Mouse (Mus musculus): Measurements from ENCODE around the gene Aicda.
A peak's percentile ranks its signal among the peaks of the same experiment; 100 is the strongest.
"Not testable (repeated sequence)": the region's sequence is repeated elsewhere in the genome, so short reads cannot be mapped to it uniquely, and the experiment has no call there.

Aicda gene

DNA sequence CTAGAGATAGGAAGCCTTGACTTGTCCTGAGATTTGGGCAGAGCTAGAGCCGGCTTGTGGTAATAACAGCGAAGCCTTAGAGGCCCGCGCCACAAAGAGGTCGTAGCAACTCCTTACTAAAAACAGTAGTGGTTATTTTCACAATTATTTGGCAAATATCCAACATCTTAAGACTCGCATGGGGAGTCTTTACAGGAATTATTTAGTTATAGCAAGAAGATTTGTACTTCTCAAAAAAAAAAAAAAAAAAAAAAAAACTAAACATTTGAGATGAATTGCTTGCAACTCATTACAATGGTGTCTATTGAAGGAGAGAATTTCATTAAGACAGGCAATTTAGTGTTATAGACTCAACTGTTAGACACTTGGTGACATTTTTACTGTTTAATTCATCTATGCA is 501 bp downstream of the Aicda start:
- DNase-seq (ENCODE audit: low read depth, low spot score): no peak

DNA sequence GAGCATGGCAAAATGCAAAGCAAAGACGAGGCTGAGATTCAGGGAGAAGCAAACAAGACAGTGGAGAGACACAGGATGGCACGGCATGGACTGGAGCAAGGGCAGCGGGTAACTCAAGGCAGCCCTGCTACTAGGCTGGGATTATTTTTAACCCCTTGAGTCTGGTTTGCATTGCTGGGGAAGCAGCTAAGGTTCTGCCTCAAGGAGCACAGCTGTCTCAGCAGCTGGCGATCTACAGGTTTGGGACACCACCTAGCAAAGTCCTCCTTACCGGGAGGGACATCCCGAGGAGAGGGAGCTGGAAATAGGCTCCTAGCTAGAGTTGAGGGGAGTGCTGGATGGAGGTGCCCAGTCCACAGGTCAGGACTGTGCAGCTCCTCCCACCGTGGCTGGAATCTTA is 1.7 kb downstream of the Aicda start:
- no peak for DNase-seq (ENCODE audit: low read depth, low spot score)

DNA sequence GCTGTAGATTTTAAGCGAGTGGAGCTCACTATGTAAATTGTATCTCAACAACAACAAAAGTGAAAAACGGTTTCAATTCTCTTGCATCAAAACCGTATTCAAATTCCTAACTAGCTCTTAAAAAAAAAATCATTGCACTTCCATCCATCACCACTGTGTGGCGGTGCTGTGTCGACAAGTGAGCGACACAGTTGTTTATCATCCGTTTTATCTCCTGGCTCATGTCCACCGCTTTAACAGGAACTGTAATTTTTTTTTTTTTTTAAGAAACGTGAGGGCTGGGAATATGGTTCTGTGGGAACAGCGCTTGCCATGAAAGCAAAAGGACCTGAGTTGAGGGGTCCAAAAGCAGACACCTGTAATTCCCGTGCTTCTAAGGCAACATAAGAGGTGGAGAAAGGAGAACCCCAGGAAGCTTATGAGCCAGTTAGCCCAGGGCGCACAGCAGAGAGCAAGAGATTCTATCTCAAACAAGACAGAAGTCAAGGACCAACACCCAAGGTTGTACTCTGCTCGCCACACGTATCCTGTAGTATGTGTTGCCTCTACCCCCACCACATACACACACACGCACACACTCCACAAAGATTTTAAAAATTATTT is 3.5 kb downstream of the Aicda start:
- peak; percentile 42 for DNase-seq (ENCODE audit: low read depth, low spot score)

- DNase-seq (ENCODE audit: low read depth, low spot score): peak; percentile 90
These were observed 6.8 kb downstream of the Aicda start for GRCm38 (mm10) chr6:122560427-122560826.

DNA sequence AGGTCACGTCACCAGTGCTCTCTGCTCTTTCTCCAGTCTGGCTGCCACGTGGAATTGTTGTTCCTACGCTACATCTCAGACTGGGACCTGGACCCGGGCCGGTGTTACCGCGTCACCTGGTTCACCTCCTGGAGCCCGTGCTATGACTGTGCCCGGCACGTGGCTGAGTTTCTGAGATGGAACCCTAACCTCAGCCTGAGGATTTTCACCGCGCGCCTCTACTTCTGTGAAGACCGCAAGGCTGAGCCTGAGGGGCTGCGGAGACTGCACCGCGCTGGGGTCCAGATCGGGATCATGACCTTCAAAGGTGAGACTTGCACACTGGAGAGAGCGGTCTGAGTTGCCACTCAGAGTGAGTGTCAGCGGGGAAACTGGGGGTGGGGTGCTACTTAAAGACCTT is 7.4 kb downstream of the Aicda start:
- no peak for DNase-seq (ENCODE audit: low read depth, low spot score)

DNA sequence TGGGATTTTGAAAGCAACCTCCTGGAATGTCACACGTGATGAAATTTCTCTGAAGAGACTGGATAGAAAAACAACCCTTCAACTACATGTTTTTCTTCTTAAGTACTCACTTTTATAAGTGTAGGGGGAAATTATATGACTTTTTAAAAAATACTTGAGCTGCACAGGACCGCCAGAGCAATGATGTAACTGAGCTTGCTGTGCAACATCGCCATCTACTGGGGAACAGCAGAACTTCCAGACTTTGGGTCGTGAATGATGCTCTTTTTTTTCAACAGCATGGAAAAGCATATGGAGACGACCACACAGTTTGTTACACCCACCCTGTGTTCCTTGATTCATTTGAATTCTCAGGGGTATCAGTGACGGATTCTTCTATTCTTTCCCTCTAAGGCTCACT is 8.9 kb downstream of the Aicda start:
- peak; percentile 81 for DNase-seq (ENCODE audit: low read depth, low spot score)

GRCm38 (mm10) chr6:122565070-122565784 is 11.6 kb downstream of the Aicda start:
- DNase-seq (ENCODE audit: low read depth, low spot score): no peak

DNA sequence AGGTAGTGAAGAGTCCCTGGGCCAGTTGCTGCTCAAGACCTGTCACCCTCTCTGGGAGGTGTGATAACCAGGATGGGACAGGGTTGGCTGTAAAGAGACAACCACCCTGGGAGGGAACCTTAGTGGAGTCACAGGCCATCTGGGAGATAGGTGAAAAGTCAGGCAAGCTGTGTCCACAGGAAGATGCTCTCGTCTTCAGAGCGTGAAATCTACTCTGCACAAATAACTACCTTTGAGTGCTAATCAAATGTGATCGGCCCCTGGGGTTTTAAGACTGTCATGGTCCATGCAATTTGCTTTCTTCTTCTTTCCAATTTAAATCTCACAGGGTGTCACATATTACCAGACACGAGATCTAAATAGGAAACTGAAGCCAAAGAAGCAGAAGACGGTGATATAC is 15.5 kb downstream of the Aicda start:
- no peak for DNase-seq (ENCODE audit: low read depth, low spot score)

DNA sequence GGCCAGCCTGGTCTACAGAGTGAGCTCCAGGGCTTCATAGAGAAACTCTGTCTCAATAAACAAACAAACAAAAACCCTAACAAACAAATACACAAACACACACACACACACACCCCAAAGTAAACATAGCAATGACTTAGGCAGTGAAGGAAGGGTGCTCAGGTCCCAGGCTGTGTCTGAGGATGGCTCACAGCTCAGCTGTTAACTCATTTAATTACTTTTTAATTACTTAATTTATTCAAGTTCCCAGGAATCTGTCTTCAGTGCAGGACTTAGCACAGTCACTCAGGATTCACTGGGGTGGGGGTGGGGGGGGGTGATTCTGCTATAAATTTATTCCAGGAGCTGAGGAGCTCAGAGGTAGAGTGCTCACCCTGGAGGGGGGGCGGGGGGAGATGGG is 16.2 kb downstream of the Aicda start:
- DNase-seq (ENCODE audit: low read depth, low spot score): no peak

GRCm38 (mm10) chr6:122570695-122571616 is 17.4 kb downstream of the Aicda start:
- no peak for DNase-seq (ENCODE audit: low read depth, low spot score)

DNA sequence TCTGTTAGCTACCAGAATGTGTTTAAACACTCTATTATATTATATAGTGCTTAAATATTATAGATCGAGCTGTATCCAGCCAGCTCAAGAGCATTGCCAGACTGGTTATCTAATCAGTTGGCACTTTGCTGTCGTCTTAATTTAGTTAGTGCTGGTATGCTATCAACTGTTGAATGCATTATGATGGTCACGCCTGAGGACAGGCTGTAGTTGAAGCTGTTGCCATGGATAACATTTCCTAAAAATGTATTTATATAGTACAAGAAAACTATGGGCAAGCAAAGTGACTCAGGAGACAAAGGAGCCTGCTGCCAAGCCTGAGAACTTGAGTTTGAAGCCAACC is 18.0 kb downstream of the Aicda start:
- DNase-seq (ENCODE audit: low read depth, low spot score): no peak

DNA sequence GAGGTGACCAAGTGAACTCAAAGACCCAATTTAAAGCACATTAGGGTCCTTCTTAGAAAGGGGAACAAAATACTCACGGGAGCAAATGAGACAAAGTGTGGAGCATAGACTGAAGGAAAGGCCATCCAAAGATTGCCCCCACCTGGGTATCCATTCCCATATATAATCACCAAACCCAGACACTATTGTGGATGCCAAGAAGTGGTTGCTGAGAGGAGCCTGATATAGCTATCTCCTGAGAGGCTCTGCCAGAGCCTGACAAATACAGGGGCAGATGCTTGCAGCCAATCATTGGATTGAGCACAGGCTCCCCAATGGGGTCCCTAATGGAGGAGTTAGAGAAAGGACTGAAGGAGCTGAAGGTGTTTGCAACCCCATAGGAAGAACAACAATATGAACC is 21.4 kb downstream of the Aicda start:
- DNase-seq (ENCODE audit: low read depth, low spot score): not testable (repeated sequence)

GRCm38 (mm10) chr6:122577030-122577429 is 23.4 kb downstream of the Aicda start:
- no peak for DNase-seq (ENCODE audit: low read depth, low spot score)

DNA sequence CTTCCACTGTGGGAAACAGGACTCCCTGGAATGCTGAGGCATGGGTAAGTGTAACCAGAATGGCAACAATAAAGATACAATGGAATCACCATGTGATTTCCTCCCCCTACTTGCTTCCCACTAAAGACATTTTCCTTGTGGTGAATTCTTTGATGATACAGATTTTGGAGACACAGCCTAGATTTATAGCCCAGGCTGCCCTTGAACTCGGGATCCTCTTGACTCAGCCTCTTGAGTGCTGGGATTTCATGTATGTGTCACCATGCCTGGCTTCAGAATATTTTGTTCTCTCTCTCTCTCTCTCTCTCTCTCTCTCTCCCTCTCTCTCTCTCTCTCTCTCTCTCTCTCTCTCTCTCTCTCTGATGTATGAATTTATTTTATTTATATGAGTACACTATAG is 25.5 kb downstream of the Aicda start:
- no peak for DNase-seq (ENCODE audit: low read depth, low spot score)

DNA sequence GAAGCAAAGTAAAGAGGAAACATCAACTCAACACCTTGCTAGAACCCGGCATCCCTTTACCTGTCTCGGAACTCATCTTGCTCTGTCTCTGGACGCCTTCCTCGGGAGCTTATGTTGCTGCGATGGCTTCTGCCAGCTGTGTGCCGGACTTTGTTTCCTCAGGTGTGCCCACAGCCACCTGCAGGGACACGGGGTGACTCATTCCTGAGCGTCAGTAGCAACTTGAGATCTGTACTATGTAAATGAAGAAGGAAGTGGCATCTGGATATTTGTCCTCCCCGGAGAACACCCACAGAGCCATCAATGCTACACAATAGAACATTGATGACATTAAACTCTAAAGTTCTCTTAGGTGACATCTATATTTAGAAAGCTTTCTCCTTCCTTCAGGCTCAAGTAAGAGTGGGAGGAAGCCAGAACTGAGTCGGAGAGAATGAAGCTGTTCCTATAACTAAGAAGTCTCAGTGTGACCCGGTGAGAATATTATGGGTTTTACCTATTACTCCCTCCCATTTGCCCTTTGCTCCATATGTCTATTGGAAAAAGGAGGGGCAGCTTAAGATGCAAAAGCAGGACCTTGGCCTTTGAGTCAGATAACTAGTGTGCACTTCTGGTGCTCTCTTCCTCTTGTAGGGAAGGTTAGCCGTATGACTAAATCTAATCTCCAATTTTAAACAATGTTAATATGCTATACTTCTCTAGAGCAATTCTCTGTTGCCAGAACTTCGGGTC is 37.6 kb downstream of the Aicda start:
- DNase-seq (ENCODE audit: low read depth, low spot score): no peak

DNA sequence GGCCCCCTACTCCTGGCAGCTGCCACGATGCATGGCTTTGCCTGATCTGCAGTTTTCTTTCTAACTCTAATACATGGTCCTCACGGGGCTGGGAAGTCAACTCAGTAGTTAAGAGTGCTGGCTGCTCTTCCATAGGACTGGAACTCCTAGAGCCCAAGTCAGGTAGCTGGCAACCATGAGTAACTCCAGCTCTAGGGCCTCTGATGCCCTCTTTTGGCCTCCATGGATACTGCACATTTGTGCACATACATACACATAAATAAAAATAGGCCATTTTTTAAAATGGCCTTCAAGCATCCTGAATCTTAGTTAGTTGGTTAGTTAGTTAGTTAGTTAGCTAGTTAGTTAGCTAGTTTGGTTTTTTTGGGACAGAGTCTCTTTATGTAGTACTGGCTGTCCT is 39.3 kb downstream of the Aicda start:
- no peak for DNase-seq (ENCODE audit: low read depth, low spot score)

DNA sequence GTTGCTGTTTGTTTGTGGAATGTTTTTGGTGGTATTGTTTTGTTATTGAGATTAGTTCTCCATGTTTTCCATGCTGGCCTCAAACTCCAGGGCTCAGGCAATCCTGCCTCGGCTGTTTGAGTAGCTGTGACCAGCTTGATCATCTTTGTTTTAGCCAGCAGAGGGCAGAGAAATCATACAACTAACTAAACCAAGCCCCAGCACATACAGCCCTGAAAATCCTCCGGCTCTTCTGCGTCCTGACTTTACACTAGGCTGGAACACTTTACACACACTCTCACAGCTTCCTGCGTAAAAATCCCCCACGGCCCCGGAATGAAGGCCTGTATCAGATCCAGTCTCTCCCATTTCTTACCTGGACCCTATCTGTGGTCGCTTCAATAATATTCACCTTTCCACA is 42.0 kb downstream of the Aicda start:
- peak; percentile 34 for DNase-seq (ENCODE audit: low read depth, low spot score)

GRCm38 (mm10) chr6:122596608-122597007 is 43.0 kb downstream of the Aicda start:
- DNase-seq (ENCODE audit: low read depth, low spot score): no peak

DNA sequence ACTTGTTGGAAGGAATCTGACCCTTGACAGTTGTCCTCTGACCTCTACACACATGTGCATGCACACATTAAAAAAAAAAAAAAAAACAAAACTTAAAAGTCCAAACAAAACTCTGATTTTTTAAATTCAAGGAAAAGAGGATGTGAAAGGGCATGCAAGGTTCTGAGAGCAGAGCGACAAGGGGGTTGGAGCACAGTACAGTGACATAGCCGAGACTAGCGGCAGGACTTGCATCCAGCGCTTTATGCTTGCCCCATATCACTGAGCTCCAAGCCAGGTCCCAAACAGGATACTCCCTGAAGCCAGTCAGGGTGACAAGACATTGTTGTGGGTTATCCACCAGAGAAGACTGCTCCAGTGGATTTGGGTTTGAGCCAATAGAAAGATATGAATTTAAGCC is 44.4 kb downstream of the Aicda start:
- no peak for DNase-seq (ENCODE audit: low read depth, low spot score)

DNA sequence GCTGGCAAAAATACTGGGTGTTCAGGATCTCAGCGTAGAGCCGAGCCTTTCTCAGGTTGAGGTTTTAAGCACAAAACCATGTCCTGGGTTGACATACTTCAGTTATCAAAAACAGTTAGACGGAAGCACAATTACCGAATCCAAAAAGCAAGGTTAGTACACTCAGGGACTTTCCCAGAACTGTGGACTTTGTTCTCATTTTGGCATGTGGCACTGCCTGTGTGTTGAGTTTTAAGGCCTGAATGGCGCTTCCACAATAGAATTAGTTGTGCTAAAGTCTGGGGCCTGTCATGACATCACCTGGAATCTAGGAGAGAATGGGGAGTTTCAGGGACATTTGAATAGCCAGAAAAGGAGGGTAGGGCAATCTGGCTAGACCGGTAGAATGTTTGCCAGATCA is 44.8 kb downstream of the Aicda start:
- DNase-seq (ENCODE audit: low read depth, low spot score): no peak

DNA sequence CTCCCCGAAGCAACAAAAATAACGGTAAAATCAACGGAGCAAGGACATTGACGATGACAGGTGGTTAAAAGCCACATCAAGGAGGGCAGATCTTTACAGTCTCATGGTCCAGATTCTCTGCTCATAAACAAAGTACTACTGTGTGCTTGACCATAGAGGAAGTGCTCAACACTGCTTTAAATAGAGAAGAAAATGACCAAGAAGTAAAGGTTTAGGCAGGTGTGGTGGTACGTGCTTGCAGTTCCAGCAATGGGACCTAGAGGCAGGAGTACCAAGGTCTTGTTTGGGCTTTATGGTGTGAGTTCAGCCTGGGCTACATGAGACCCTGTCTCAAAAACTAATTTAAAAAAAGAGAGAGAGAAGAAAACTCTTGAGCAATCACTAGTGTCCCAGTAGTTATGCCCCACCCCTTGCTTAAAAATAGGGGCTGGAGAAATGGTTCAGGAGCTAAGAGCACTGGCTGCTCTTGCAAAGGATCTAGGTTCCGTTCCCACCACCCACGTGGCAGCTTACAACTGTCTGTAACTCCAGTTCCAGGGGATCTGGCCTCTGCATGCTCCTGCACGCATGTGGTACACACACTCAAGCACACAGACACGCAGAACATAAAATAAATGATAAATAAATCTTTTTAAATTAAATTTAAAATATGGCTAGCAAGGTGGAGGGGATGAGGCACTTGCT is 45.6 kb downstream of the Aicda start:
- no peak for DNase-seq (ENCODE audit: low read depth, low spot score)

Measured in forelimb bud, embryonic 11.5 days (tissue).